Mouse (Mus musculus) c-Kit-positive CD71-positive TER-119-positive erythroid progenitor cells, embryonic 14.5 days (primary cell): ENCODE measurements around the gene Gpatch2.

Experiments used
- DNase-seq: peaks from one replicate; pipeline ENCODE4 v3.0.0-alpha.2; 2013; ENCODE audit warnings: low spot score

Gene Gpatch2

GRCm38 (mm10) chr1:187369049-187369448, 153.7 kb downstream of the Gpatch2 start:
- no peak for DNase-seq

- no peak for DNase-seq
Measured at GRCm38 (mm10) chr1:187373506-187373905, 158.2 kb downstream of the Gpatch2 start.

GRCm38 (mm10) chr1:187374418-187374817, 159.1 kb downstream of the Gpatch2 start:
- no peak for DNase-seq

- DNase-seq = no peak
Measured at GRCm38 (mm10) chr1:187376946-187377671, 161.8 kb downstream of the Gpatch2 start.

- no peak for DNase-seq
Measured at GRCm38 (mm10) chr1:187377865-187378524, 162.7 kb downstream of the Gpatch2 start.

GRCm38 (mm10) chr1:187389476-187389875, 174.2 kb downstream of the Gpatch2 start:
- no peak for DNase-seq

GRCm38 (mm10) chr1:187400834-187401233, 185.5 kb downstream of the Gpatch2 start:
- no peak for DNase-seq
